Mouse (Mus musculus) brain, embryonic 14.5 days (tissue): ENCODE measurements around the gene Aldh3b3.

ENCODE experiments used
- CTCF ChIP-seq: fragments of 200-500 bp; IDR thresholded peaks from 2 replicates; pipeline ENCODE4 v1.5.1; 2012; ENCODE audit warnings: inconsistent platforms, mild to moderate bottlenecking, moderate library complexity, borderline replicate concordance; ENCODE audit not compliant: insufficient read depth, insufficient read length; ENCODE audit errors: extremely low read depth
- POLR2A ChIP-seq: fragments of 200-500 bp; IDR thresholded peaks from 2 replicates; pipeline ENCODE4 v1.6.1; 2012; ENCODE audit warnings: mild to moderate bottlenecking, inconsistent platforms, borderline replicate concordance; ENCODE audit not compliant: poor library complexity, insufficient read depth, insufficient read length, severe bottlenecking; ENCODE audit errors: extremely low read depth

DNA sequence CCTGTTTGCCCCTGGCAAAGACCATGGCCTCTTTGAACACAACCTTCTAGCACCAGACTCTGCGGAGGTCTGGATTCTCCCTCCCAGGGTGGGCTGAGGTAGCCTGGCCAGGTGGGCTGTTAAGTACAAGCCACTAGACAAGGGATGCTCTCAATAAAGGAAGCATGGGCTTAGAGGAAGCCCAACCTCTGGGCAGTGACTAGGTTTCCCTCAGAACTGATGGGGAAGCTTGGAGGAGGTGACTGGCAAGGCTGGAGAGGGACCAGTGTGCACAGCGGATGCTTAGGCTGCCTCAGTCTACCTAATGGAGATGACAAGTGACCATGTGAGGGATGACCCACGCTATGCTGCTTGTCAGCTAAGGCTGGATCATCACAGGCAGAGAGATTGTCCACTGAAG is 33.5 kb downstream of the Aldh3b3 start:
- no peak for TF ChIP-seq CTCF
- no peak for TF ChIP-seq POLR2A
